In the genomic region with DNA sequence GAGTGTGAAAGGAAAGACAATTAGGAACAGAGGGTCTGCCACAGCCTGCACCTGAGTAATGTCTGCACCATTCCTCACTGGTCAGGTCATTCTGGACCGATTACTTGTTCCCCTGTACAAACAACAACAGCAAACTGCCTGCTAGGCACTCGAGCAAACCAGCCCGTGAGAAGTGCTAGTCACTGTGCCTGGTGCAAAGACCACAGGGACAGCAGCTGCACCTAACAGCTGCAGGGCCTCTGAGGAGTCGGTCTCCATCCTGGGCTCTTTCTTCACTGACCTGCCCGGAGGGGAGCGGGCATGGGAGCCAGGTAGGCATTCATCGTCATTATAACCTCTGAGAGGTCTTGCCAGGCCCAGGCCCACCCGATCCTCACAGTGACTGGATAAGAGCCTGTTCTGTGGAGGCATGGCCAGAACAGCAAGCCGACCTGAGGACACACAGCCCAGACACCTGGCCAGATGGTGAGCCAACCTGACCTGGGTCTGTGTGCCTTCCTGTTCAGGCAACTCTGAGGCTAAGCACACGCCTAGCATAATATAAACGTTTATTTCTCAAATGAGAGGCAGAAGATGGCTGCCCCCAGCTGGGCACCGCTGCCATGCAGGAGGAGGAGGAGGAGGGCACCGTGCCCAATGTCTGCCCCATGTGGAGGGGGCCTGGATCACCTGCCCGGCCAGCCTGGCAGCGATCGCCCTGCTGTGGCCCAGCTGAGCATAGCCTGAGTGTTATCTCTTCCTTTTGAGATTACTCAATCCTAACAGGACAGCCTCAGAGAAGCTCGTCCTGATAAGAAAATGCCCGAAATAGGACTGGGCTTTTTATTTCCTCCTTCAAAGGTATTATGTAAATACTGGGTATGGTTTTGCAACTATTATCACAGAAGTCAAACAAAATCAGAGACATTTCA, we compare ENCODE assay signal across 9 mouse cellular contexts. TPM values are rescaled to one million over a fixed set of nuclear protein-coding genes. Genes with fewer than 3 reads are reported as not detected.
DNase-seq lines count a peak whose midpoint lies in the region; ATAC-seq and TF ChIP-seq lines count a peak whose summit lies in the region.
"Had no signal": no experiment of that assay in that cellular context is flagged by ENCODE, and none has a peak within 500 bp of the region (broad histone marks: within the 10 kb centered on the region; RNA-seq: fewer than 3 reads in every experiment).

No protein-coding gene starts in this region.

- TF ChIP-seq CTCF in layer of hippocampus, adult 2 months (conservative IDR thresholded peaks at IDR 0.05): 0 out of 2 replicates have a peak, but pooled peaks have one; percentile 23
- TF ChIP-seq CTCF in intestine, postnatal 0 days (IDR thresholded peaks at IDR 0.05; ENCODE audit: low read depth): peak; percentile 51
- TF ChIP-seq CTCF in small intestine, adult 2 months (IDR thresholded peaks at IDR 0.05; ENCODE audit: extremely low read depth, insufficient read length, insufficient replicate concordance, low read depth, low read length): no peak

- no peak for TF ChIP-seq POLR2A in small intestine, adult 2 months (IDR thresholded peaks at IDR 0.05; ENCODE audit: low read depth, low read length)

- no peak overlapping the region for H3K27ac ChIP-seq in layer of hippocampus, adult 2 months
- 0 out of 2 replicates have a peak overlapping the region, but pooled peaks have one; percentile 23 for H3K27ac ChIP-seq in intestine, postnatal 0 days (ENCODE audit: low read depth, low read length)
- peak overlapping the region; percentile 35; the same call in 1 of the 2 replicates for H3K27ac ChIP-seq in small intestine, adult 2 months (ENCODE audit: insufficient read depth, low read depth, low read length)
- H3K27ac ChIP-seq: limb, embryonic 15.5 days had no signal

- no peaks in the 10 kb centered on the region for H3K36me3 ChIP-seq in intestine, postnatal 0 days (ENCODE audit: control insufficient read depth, insufficient read depth)
- H3K36me3 ChIP-seq in small intestine, adult 2 months (ENCODE audit: control insufficient read depth, insufficient read depth, low read length): no peaks in the 10 kb centered on the region

- DNase-seq in layer of hippocampus, adult 2 months (ENCODE audit: low spot score in 2 of 2): no peak
- DNase-seq in layer of hippocampus, postnatal 36 days: no peak
- no peak for DNase-seq in layer of hippocampus, adult 9-11 months
- no peak for DNase-seq in cerebellum, adult 9-11 months
- DNase-seq in layer of hippocampus, adult 8-10 months (ENCODE audit: low spot score in 2 of 2): no peak

- 33% methylated on average over 18 of the region's 18 CpGs for WGBS in intestine, postnatal 0 days
- WGBS in small intestine, adult 2 months: 20% methylated on average over 18 of the region's 18 CpGs

- no peaks in the 10 kb centered on the region for H3K27me3 ChIP-seq in intestine, postnatal 0 days (replicated peaks; ENCODE audit: control insufficient read depth, insufficient read depth, low read length)
- no peaks in the 10 kb centered on the region for H3K27me3 ChIP-seq in small intestine, adult 2 months (ENCODE audit: control insufficient read depth, insufficient read depth, low read length)
- H3K27me3 ChIP-seq: limb, embryonic 15.5 days had no signal

- H3K4me1 ChIP-seq in intestine, postnatal 0 days (replicated peaks; ENCODE audit: control insufficient read depth, insufficient read depth, low read length): peaks cover 10% of the 10 kb centered on the region; the same call in 1 of the 2 replicates
- peaks cover 38% of the 10 kb centered on the region for H3K4me1 ChIP-seq in small intestine, adult 2 months (ENCODE audit: control insufficient read depth, insufficient read depth, insufficient read length, low read length)

- peak; percentile 63 for ATAC-seq in common myeloid progenitor, adult 5-6 weeks (replicated peaks; ENCODE audit: low read depth, poor library complexity, severe bottlenecking)
- ATAC-seq in intestine, postnatal 0 days: peak; percentile 75

- H3K4me2 ChIP-seq in intestine, postnatal 0 days (replicated peaks; ENCODE audit: low read depth): peak overlapping the region; percentile 55
- H3K4me2 ChIP-seq: limb, embryonic 15.5 days had no signal

- no peak overlapping the region for H3K9ac ChIP-seq in intestine, postnatal 0 days (ENCODE audit: low read depth, low read length)
- H3K9ac ChIP-seq: limb, embryonic 15.5 days had no signal

- no peaks in the 10 kb centered on the region for H3K9me3 ChIP-seq in intestine, postnatal 0 days (ENCODE audit: control insufficient read depth)
- H3K9me3 ChIP-seq: limb, embryonic 15.5 days had no signal

- H3K4me3 ChIP-seq in layer of hippocampus, adult 2 months: no peak overlapping the region
- H3K4me3 ChIP-seq in intestine, postnatal 0 days (ENCODE audit: low read depth, low read length): peak overlapping the region; percentile 5
- H3K4me3 ChIP-seq in small intestine, adult 2 months (ENCODE audit: low read depth, low read length): peak overlapping the region; percentile 35
- H3K4me3 ChIP-seq: limb, embryonic 15.5 days had no signal

RNA-seq across cellular contexts. Expression of gene Sprtn, which starts 23.9 kb away (rescaled TPM):
- total RNA-seq in layer of hippocampus, adult 2 months (2021): 10 to 100 TPM; 16.8 to 17.6 TPM
- total RNA-seq in layer of hippocampus, postnatal 36 days (2021): 10 to 100 TPM; 14.4 to 16.1 TPM
- 25.7 and 26.8 TPM in 2 replicates for total RNA-seq in common myeloid progenitor, adult 5-6 weeks (2017)
- 4.5 and 4.7 TPM in 2 replicates for polyA plus RNA-seq in intestine, postnatal 0 days (2015; fragmentation: Nextera tagmentation; extraction: Ambion mirVana)
- polyA plus RNA-seq in small intestine, adult 2 months (2012; rRNA removed): 4.2 and 9.0 TPM in 2 replicates
- 10 to 100 TPM; 13.2 to 16.5 (median 15.3) TPM for total RNA-seq in layer of hippocampus, adult 8-10 months (2022)

RNA-seq across cellular contexts. Expression of gene Exoc8, which starts 24.1 kb away (rescaled TPM):
- 10 to 100 TPM; 35.6 TPM for total RNA-seq in layer of hippocampus, adult 2 months (2021)
- 10 to 100 TPM; 36.6 to 36.8 TPM for total RNA-seq in layer of hippocampus, postnatal 36 days (2021)
- 15.2 and 16.2 TPM in 2 replicates for total RNA-seq in common myeloid progenitor, adult 5-6 weeks (2017)
- 4.7 and 5.4 TPM in 2 replicates for polyA plus RNA-seq in intestine, postnatal 0 days (2015; fragmentation: Nextera tagmentation; extraction: Ambion mirVana)
- polyA plus RNA-seq in small intestine, adult 2 months (2012; rRNA removed): 7.0 and 9.1 TPM in 2 replicates
- total RNA-seq in layer of hippocampus, adult 8-10 months (2022): 10 to 100 TPM; 33.0 to 34.5 (median 33.3) TPM

RNA-seq across cellular contexts. Expression of gene Egln1, which starts 27.5 kb away (rescaled TPM):
- 10 to 100 TPM; 60.3 to 65.9 TPM for total RNA-seq in layer of hippocampus, adult 2 months (2021)
- 10 to 100 TPM; 62.5 to 63.4 TPM for total RNA-seq in layer of hippocampus, postnatal 36 days (2021)
- 19.4 and 24.8 TPM in 2 replicates for total RNA-seq in common myeloid progenitor, adult 5-6 weeks (2017)
- 8.2 and 8.5 TPM in 2 replicates for polyA plus RNA-seq in intestine, postnatal 0 days (2015; fragmentation: Nextera tagmentation; extraction: Ambion mirVana)
- 10.6 and 20.1 TPM in 2 replicates for polyA plus RNA-seq in small intestine, adult 2 months (2012; rRNA removed)
- 10 to 100 TPM; 56.4 to 58.7 (median 58.4) TPM for total RNA-seq in layer of hippocampus, adult 8-10 months (2022)

RNA-seq across cellular contexts. Expression of gene 2810004N23Rik, which starts 58.7 kb away (rescaled TPM):
- 10 to 100 TPM; 21.8 to 24.8 TPM for total RNA-seq in layer of hippocampus, adult 2 months (2021)
- total RNA-seq in layer of hippocampus, postnatal 36 days (2021): 10 to 100 TPM; 23.3 to 26.1 TPM
- 69.2 and 77.3 TPM in 2 replicates for total RNA-seq in common myeloid progenitor, adult 5-6 weeks (2017)
- polyA plus RNA-seq in intestine, postnatal 0 days (2015; fragmentation: Nextera tagmentation; extraction: Ambion mirVana): 17.7 and 20.6 TPM in 2 replicates
- polyA plus RNA-seq in small intestine, adult 2 months (2012; rRNA removed): 3.3 and 5.4 TPM in 2 replicates
- 10 to 100 TPM; 18.2 to 23.4 (median 21.0) TPM for total RNA-seq in layer of hippocampus, adult 8-10 months (2022)

RNA-seq across cellular contexts. Expression of gene Gnpat, which starts 58.8 kb away (rescaled TPM):
- total RNA-seq in layer of hippocampus, adult 2 months (2021): 10 to 100 TPM; 64.3 to 68.0 TPM
- 10 to 100 TPM; 55.6 to 68.3 TPM for total RNA-seq in layer of hippocampus, postnatal 36 days (2021)
- total RNA-seq in common myeloid progenitor, adult 5-6 weeks (2017): 69.3 and 90.7 TPM in 2 replicates
- 31.0 and 31.9 TPM in 2 replicates for polyA plus RNA-seq in intestine, postnatal 0 days (2015; fragmentation: Nextera tagmentation; extraction: Ambion mirVana)
- polyA plus RNA-seq in small intestine, adult 2 months (2012; rRNA removed): 12.1 and 17.6 TPM in 2 replicates
- 10 to 100 TPM; 55.9 to 63.9 (median 62.1) TPM for total RNA-seq in layer of hippocampus, adult 8-10 months (2022)
